14 mouse cellular contexts compared by ENCODE assay signal in genomic region chr9:13518441-13518971, GRCm38 (mm10).
DNase-seq lines count a peak whose midpoint lies in the region; ATAC-seq and TF ChIP-seq lines count a peak whose summit lies in the region.
"Had no signal": no experiment of that assay in that cellular context is flagged by ENCODE, and none has a peak within 500 bp of the region (broad histone marks: within the 10 kb centered on the region; RNA-seq: fewer than 3 reads in every experiment).

No protein-coding gene starts in this region.

- no peak for TF ChIP-seq CTCF in liver, adult 2 months (IDR thresholded peaks at IDR 0.05; ENCODE audit: low read depth, low read length)

- no peak for DNase-seq in heart, adult 18-20 months
- no peak for DNase-seq in liver, adult 2 months (ENCODE audit: extremely low read depth, low read depth, low spot score)
- DNase-seq in liver, embryonic 11.5 days (ENCODE audit: low spot score): no peak
- DNase-seq in 416B (ENCODE audit: low read depth): peak; percentile 28
- DNase-seq in limb, embryonic 10.5 days (ENCODE audit: low spot score): no peak
- no peak for DNase-seq in B cell, adult 2 months
- DNase-seq in adrenal gland, adult 2 months: no peak
- DNase-seq: cerebellum, postnatal 25 days; gastrocnemius, postnatal 14 days; retina, postnatal 1 day; thymus, postnatal 14 days had no signal

- H3K9me3 ChIP-seq in heart, embryonic 12.5 days (replicated peaks): no peaks in the 10 kb centered on the region
- H3K9me3 ChIP-seq in liver, embryonic 11.5 days (ENCODE audit: control insufficient read depth, low read length): no peaks in the 10 kb centered on the region
- H3K9me3 ChIP-seq in limb, embryonic 10.5 days (replicated peaks): no peaks in the 10 kb centered on the region

- H3K27me3 ChIP-seq in heart, embryonic 12.5 days (replicated peaks): no peaks in the 10 kb centered on the region
- no peaks in the 10 kb centered on the region for H3K27me3 ChIP-seq in liver, adult 2 months (ENCODE audit: control insufficient read depth, insufficient read depth, low read length)
- H3K27me3 ChIP-seq in liver, embryonic 11.5 days (replicated peaks; ENCODE audit: control insufficient read depth, insufficient read depth, low read length): no peaks in the 10 kb centered on the region
- no peaks in the 10 kb centered on the region for H3K27me3 ChIP-seq in limb, embryonic 10.5 days (ENCODE audit: low read depth, poor library complexity, severe bottlenecking)

- peaks cover 28% of the 10 kb centered on the region for H3K4me1 ChIP-seq in heart, embryonic 12.5 days (replicated peaks)
- no peaks in the 10 kb centered on the region; the same call in 1 of the 2 replicates for H3K4me1 ChIP-seq in liver, adult 2 months (ENCODE audit: control insufficient read depth, insufficient read depth, low read length)
- H3K4me1 ChIP-seq in liver, embryonic 11.5 days (replicated peaks; ENCODE audit: control insufficient read depth, insufficient read depth, low read length): peaks cover 4% of the 10 kb centered on the region; the same call in 1 of the 2 replicates
- H3K4me1 ChIP-seq in limb, embryonic 10.5 days: peaks cover 24% of the 10 kb centered on the region

- H3K79me2 ChIP-seq in liver, adult 2 months (ENCODE audit: control insufficient read depth, insufficient read depth, low read length): no peaks in the 10 kb centered on the region

- 0 out of 2 replicates have a peak, but pooled peaks cover 4% of the 10 kb centered on the region for H3K36me3 ChIP-seq in heart, embryonic 12.5 days
- no peaks in the 10 kb centered on the region for H3K36me3 ChIP-seq in liver, adult 2 months (ENCODE audit: control insufficient read depth, insufficient read depth, low read length)
- H3K36me3 ChIP-seq in liver, embryonic 11.5 days (ENCODE audit: control insufficient read depth, insufficient read depth, low read length): no peaks in the 10 kb centered on the region
- no peaks in the 10 kb centered on the region for H3K36me3 ChIP-seq in limb, embryonic 10.5 days

- no peak overlapping the region for H3K27ac ChIP-seq in heart, embryonic 12.5 days (ENCODE audit: poor library complexity, severe bottlenecking)
- peak overlapping the region; percentile 22 for H3K27ac ChIP-seq in liver, adult 2 months (replicated peaks; ENCODE audit: insufficient read depth, low read depth, low read length)
- no peak overlapping the region; the same call in 1 of the 2 replicates for H3K27ac ChIP-seq in liver, embryonic 11.5 days (ENCODE audit: low read depth, low read length)
- peak overlapping the region; percentile 22 for H3K27ac ChIP-seq in limb, embryonic 10.5 days

- WGBS in heart, embryonic 12.5 days: 77% methylated on average over 2 of the region's 2 CpGs
- 72% methylated on average over 2 of the region's 2 CpGs for WGBS in liver, adult 2 months
- 46% methylated on average over 2 of the region's 2 CpGs for WGBS in liver, embryonic 11.5 days
- WGBS in limb, embryonic 10.5 days: 93% methylated on average over 2 of the region's 2 CpGs

- no peak overlapping the region for H3K4me2 ChIP-seq in heart, embryonic 12.5 days
- H3K4me2 ChIP-seq in liver, embryonic 11.5 days: no peak overlapping the region

- 0 out of 2 replicates have a peak, but pooled peaks have one; percentile 53 for ATAC-seq in heart, embryonic 12.5 days (ENCODE audit: insufficient number of reproducible peaks, low FRiP score)
- no peak for ATAC-seq in liver, embryonic 11.5 days (replicated peaks; ENCODE audit: low FRiP score)
- ATAC-seq: forebrain, embryonic 16.5 days had no signal

- no peak overlapping the region for H3K4me3 ChIP-seq in heart, embryonic 12.5 days
- no peak overlapping the region for H3K4me3 ChIP-seq in liver, adult 2 months (ENCODE audit: insufficient read depth, low read depth, low read length)
- H3K4me3 ChIP-seq in liver, embryonic 11.5 days (ENCODE audit: low read depth, low read length): no peak overlapping the region
- H3K4me3 ChIP-seq in limb, embryonic 10.5 days: no peak overlapping the region
- H3K4me3 ChIP-seq: myocyte had no signal

- no peak for TF ChIP-seq POLR2A in liver, adult 2 months (IDR thresholded peaks at IDR 0.05; ENCODE audit: extremely low read depth, insufficient read depth, low read length)

- no peak overlapping the region for H3K9ac ChIP-seq in heart, embryonic 12.5 days
- H3K9ac ChIP-seq in liver, adult 2 months (ENCODE audit: low read depth, low read length): no peak overlapping the region
- H3K9ac ChIP-seq in liver, embryonic 11.5 days (ENCODE audit: low read depth, low read length): no peak overlapping the region

Comparison
In these comparisons a context has a peak if more than half of its experiments do, and no peak if none do; other contexts are left out.
1. H3K27ac ChIP-seq: peak in liver, adult 2 months (single experiment) and limb, embryonic 10.5 days (single experiment); none in heart, embryonic 12.5 days (single experiment) and liver, embryonic 11.5 days (single experiment).